Mouse (Mus musculus): ENCODE results near the gene Ern2. TPM values are rescaled to one million over a fixed set of nuclear protein-coding genes. Genes with fewer than 3 reads are reported as not detected.

Gene Ern2
- polyA plus RNA-seq (2012; rRNA removed): 0.08 and 0.12 TPM in 2 replicates

GRCm38 (mm10) chr7:122186043-122186442, at the start of gene Ern2:
Ern2 (minus strand) TSS chr7:122186207.

GRCm38 (mm10) chr7:122219315-122219801, 33.4 kb upstream of the Ern2 start, which contains the start of gene Chp2:
Chp2 (plus strand) TSS chr7:122219496.

GRCm38 (mm10) chr7:122158915-122159902, 26.8 kb downstream of the Ern2 start, which contains the start of gene Plk1:
Plk1 (plus strand) TSS chr7:122159439.

GRCm38 (mm10) chr7:122132497-122133337, 53.3 kb downstream of the Ern2 start, which contains the start of the genes Palb2 and Dctn5:
Palb2 (minus strand) TSS chr7:122132985.
Dctn5 (plus strand) TSS chr7:122133041.

Other genes with a start within 250 kb of the Ern2 start
- 12.3 and 13.8 TPM in 2 replicates for gene Cog7, start 204.5 kb downstream of the Ern2 start, polyA plus RNA-seq (2012; rRNA removed)
- gene Gga2, start 165.0 kb downstream of the Ern2 start, polyA plus RNA-seq (2012; rRNA removed): 62.8 and 90.7 TPM in 2 replicates
- 56.3 and 81.8 TPM in 2 replicates for gene Ubfd1, start 119.0 kb downstream of the Ern2 start, polyA plus RNA-seq (2012; rRNA removed)
- 11.9 and 13.1 TPM in 2 replicates for gene Ears2, start 118.9 kb downstream of the Ern2 start, polyA plus RNA-seq (2012; rRNA removed)
- gene Ndufab1, start 84.3 kb downstream of the Ern2 start, polyA plus RNA-seq (2012; rRNA removed): 114 and 185 TPM in 2 replicates
- 15.6 and 18.9 TPM in 2 replicates for gene Palb2, start 53.2 kb downstream of the Ern2 start, polyA plus RNA-seq (2012; rRNA removed)
- 69.4 and 109 TPM in 2 replicates for gene Dctn5, start 53.2 kb downstream of the Ern2 start, polyA plus RNA-seq (2012; rRNA removed)
- gene Plk1, start 26.8 kb downstream of the Ern2 start, polyA plus RNA-seq (2012; rRNA removed): 70.2 and 101 TPM in 2 replicates
- 0.31 and 0.70 TPM in 2 replicates for gene Chp2, start 33.3 kb upstream of the Ern2 start, polyA plus RNA-seq (2012; rRNA removed)
- 9.9 and 10.3 TPM in 2 replicates for gene Prkcb, start 102.5 kb upstream of the Ern2 start, polyA plus RNA-seq (2012; rRNA removed)

Data from central nervous system, embryonic 11.5 days (tissue).